Mouse (Mus musculus) regulatory T cell (primary cell): ENCODE measurements around the gene Cep131.

Experiments used
- in situ Hi-C: fragments of 300-600 bp; cut with MboI, MseI; formaldehyde crosslinking; loops from one replicate; pipeline ENCODE4 v1.15.1; 2025; ENCODE audit warnings: high pct_unique_total_duplicates

The Cep131 gene

GRCm38 (mm10) chr11:120028319-120029092, 58.1 kb downstream of the Cep131 start:
- in situ Hi-C loops: no loop called here

GRCm38 (mm10) chr11:120026941-120027340, 59.7 kb downstream of the Cep131 start:
- in situ Hi-C loops: no loop called here

- in situ Hi-C loops: no loop called here
Observed at GRCm38 (mm10) chr11:120022841-120023240, 63.8 kb downstream of the Cep131 start.

GRCm38 (mm10) chr11:120022216-120022615, 64.4 kb downstream of the Cep131 start:
- in situ Hi-C loops: no loop called here

GRCm38 (mm10) chr11:120021367-120021766, 65.3 kb downstream of the Cep131 start:
- in situ Hi-C loops: no loop called here

- in situ Hi-C loops: no loop called here
Observed at GRCm38 (mm10) chr11:120019542-120020440, 66.8 kb downstream of the Cep131 start.

- in situ Hi-C loops: no loop called here
Observed at GRCm38 (mm10) chr11:120017011-120017410, 69.6 kb downstream of the Cep131 start.

GRCm38 (mm10) chr11:120014758-120015157, 71.9 kb downstream of the Cep131 start:
- in situ Hi-C loops: no loop called here
